Mouse (Mus musculus): ENCODE data around the gene Rasa4. TPM values are rescaled to one million over a fixed set of nuclear protein-coding genes. Genes with fewer than 3 reads are reported as not detected.
A peak's percentile ranks its signal among the peaks of the same experiment; 100 is the strongest.
"Not testable (repeated sequence)": the region's sequence is repeated elsewhere in the genome, so short reads cannot be mapped to it uniquely, and the experiment has no call there.

Rasa4 gene
- polyA plus RNA-seq (2012; ENCODE audit: insufficient read depth, insufficient read length, missing spikeins), result 4.6 and 5.0 TPM in 2 replicates

DNA sequence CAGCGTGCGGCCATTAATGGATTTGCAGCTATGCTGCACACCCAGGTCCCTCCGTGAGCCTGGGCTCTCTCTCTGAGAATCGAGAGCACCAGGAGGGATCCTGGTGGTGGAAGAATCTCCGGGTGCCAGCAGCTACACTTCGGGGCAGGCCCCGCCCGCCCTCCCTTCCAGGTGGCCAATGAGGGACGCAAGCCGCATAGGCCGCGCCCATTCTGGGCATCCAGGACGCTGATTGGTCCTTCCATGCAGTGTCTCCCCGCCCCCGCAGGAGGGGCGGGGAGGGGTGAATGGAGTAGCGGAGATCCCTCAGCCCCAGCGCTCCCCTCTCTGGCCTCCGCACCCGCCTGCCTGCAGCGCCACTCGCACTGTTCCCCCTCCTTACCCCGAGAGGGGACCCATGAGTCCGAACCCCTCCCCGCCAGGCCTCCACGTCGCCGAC, at the start of gene Rasa4:
Gene Rasa4 (plus strand): TSS at position 248 of the 439 bp plus-strand sequence.
- peaks cover 10% of the 10 kb centered on the region for H3K4me1 ChIP-seq (ENCODE audit: control insufficient read depth, insufficient read depth, insufficient read length, low read length)
- peak within 1 kb of the TSS; percentile 19 for H3K27ac ChIP-seq (replicated peaks; ENCODE audit: low read depth, low read length)
- H3K4me3 ChIP-seq (ENCODE audit: insufficient read depth, low read depth, low read length), result peak within 1 kb of the TSS; percentile 73

DNA sequence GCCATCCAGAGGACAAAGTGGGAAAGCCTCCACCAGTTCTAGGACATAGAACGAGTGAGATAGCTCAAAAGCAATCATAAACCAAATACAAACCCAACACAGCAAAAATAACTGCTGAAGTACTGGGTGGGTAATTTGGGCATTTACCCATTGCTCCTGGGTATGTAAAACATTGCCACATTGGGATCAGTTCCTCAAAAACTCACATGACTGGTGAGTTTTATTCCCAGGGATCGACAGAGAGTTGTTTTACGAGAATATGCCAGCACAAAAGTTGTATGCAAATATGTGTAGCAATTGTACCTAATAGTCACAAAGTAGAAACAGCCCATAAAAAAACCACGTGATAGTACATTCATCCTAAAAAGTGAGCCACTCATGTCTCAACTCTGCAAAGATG, 48.8 kb upstream of the Rasa4 start:
- no peak overlapping the region for H3K4me3 ChIP-seq (ENCODE audit: insufficient read depth, low read depth, low read length)
- no peaks in the 10 kb centered on the region for H3K4me1 ChIP-seq (ENCODE audit: control insufficient read depth, insufficient read depth, insufficient read length, low read length)
- no peak overlapping the region for H3K27ac ChIP-seq (replicated peaks; ENCODE audit: low read depth, low read length)

DNA sequence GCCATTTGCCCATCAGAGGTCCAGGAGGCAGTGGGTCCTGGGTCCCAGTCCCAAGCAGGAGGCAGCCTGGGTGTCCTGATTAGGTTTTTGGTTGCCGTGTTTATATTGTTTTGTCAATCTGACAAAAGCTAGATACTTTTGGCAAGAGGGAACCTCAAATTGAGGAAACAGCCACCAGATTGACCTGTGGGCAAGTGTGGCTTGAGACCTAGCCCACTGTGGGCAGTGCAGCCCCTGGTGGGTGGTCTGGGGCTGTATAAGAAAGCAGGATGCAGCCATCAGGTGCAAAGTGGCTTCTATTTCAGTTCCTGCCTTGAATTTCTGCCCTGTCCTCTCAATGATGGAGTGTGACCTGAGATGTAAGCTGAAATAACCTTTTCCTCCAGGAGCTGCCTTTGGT, 48.4 kb upstream of the Rasa4 start:
- Histone ChIP-seq H3K27ac (replicated peaks; ENCODE audit: low read depth, low read length) (no peak overlapping the region), H3K4me1 (ENCODE audit: control insufficient read depth, insufficient read depth, insufficient read length, low read length) (no peaks in the 10 kb centered on the region), H3K4me3 (ENCODE audit: insufficient read depth, low read depth, low read length) (no peak overlapping the region)

GRCm38 (mm10) chr5:136036667-136037066, 47.0 kb upstream of the Rasa4 start:
- H3K4me3 ChIP-seq (ENCODE audit: insufficient read depth, low read depth, low read length), result no peak overlapping the region
- H3K4me1 ChIP-seq (ENCODE audit: control insufficient read depth, insufficient read depth, insufficient read length, low read length), result no peaks in the 10 kb centered on the region
- no peak overlapping the region for H3K27ac ChIP-seq (replicated peaks; ENCODE audit: low read depth, low read length)

- no peaks in the 10 kb centered on the region for H3K4me1 ChIP-seq (ENCODE audit: control insufficient read depth, insufficient read depth, insufficient read length, low read length)
- H3K27ac ChIP-seq (replicated peaks; ENCODE audit: low read depth, low read length), result no peak within 1 kb of the TSS
- H3K4me3 ChIP-seq (ENCODE audit: insufficient read depth, low read depth, low read length), result no peak within 1 kb of the TSS
Observed at GRCm38 (mm10) chr5:136038258-136039214, 45.2 kb upstream of the Rasa4 start, which contains the start of gene Upk3b. Gene Upk3b, plus strand, starts transcription at chr5:136038496.

GRCm38 (mm10) chr5:136040210-136040609, 43.5 kb upstream of the Rasa4 start:
- Histone ChIP-seq H3K4me3 (ENCODE audit: insufficient read depth, low read depth, low read length) (no peak overlapping the region), H3K27ac (replicated peaks; ENCODE audit: low read depth, low read length) (no peak overlapping the region), H3K4me1 (ENCODE audit: control insufficient read depth, insufficient read depth, insufficient read length, low read length) (no peaks in the 10 kb centered on the region)

- no peak overlapping the region for H3K4me3 ChIP-seq (ENCODE audit: insufficient read depth, low read depth, low read length)
- no peak overlapping the region for H3K27ac ChIP-seq (replicated peaks; ENCODE audit: low read depth, low read length)
- H3K4me1 ChIP-seq (ENCODE audit: control insufficient read depth, insufficient read depth, insufficient read length, low read length), result no peaks in the 10 kb centered on the region
Observed at GRCm38 (mm10) chr5:136041260-136041659, 42.5 kb upstream of the Rasa4 start.

- Histone ChIP-seq H3K4me3 (ENCODE audit: insufficient read depth, low read depth, low read length) (no peak overlapping the region), H3K27ac (replicated peaks; ENCODE audit: low read depth, low read length) (no peak overlapping the region), H3K4me1 (ENCODE audit: control insufficient read depth, insufficient read depth, insufficient read length, low read length) (no peaks in the 10 kb centered on the region)
Observed at GRCm38 (mm10) chr5:136041666-136042065, 42.0 kb upstream of the Rasa4 start.

DNA sequence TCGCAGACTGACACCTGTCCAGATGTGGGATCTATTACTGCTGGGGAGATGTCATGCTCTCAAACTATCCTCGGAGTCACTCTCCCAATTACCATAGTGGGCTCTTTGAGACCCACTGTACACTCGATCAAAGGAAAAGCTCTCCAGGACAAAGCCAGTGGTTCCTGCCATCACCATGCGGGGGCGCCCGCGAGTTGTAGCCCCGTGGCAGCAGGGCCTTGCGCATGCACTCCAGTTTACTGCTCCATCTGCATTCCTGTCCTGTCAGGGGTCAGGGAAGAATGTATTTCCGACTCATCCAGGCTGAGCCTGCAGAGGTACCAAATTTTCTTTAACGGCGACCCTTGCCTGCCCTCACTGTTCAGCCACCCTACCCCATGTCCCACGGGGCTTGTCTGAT, 38.9 kb upstream of the Rasa4 start:
- no peaks in the 10 kb centered on the region for H3K4me1 ChIP-seq (ENCODE audit: control insufficient read depth, insufficient read depth, insufficient read length, low read length)

GRCm38 (mm10) chr5:136045408-136045807, 38.3 kb upstream of the Rasa4 start:
- Histone ChIP-seq H3K27ac (replicated peaks; ENCODE audit: low read depth, low read length) (no peak overlapping the region), H3K4me3 (ENCODE audit: insufficient read depth, low read depth, low read length) (no peak overlapping the region), H3K4me1 (ENCODE audit: control insufficient read depth, insufficient read depth, insufficient read length, low read length) (no peaks in the 10 kb centered on the region)

More for the DNA sequence above, 38.9 kb upstream of the Rasa4 start:
- no peak overlapping the region for H3K4me3 ChIP-seq (ENCODE audit: insufficient read depth, low read depth, low read length)
- no peak overlapping the region for H3K27ac ChIP-seq (replicated peaks; ENCODE audit: low read depth, low read length)

DNA sequence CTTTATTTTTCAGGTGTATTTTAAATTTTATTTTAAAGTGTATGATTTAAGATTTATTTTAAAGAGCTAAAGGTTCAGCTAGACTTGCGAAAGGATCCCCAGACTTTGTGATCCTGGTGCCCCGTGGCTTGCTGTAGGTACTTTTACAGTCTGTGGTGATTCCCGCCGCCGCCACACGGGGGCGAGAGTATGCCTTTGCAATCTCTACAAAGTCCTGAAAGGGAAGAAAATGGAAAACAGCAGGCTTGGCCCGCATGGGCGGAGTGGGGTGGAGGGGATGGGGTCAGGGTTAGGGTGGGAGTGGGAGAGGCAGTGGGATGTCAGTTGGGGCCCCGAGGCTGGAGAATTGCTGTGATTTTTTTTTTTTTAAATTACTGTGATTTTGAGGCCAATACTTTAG, 37.7 kb upstream of the Rasa4 start:
- no peaks in the 10 kb centered on the region for H3K4me1 ChIP-seq (ENCODE audit: control insufficient read depth, insufficient read depth, insufficient read length, low read length)
- no peak overlapping the region for H3K4me3 ChIP-seq (ENCODE audit: insufficient read depth, low read depth, low read length)
- no peak overlapping the region for H3K27ac ChIP-seq (replicated peaks; ENCODE audit: low read depth, low read length)

DNA sequence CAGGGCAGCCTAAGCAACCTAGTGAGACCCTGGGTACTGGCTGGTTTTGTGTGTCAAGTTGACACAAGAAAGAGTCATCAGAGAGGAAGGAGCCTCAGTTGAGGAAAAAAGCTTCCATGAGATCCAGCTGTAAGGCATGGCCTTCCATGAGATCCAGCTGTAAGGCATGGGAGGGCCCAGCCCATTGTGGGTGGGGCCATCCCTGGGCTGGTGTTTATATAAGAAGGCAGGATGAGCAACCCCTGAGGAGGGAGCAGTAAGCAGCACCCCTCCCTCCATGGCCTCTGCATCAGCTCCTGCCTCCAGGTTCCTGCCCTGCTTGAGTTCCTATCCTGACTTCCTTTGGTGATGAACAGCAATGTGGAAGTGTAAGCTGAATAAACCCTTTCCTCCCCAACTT, 35.2 kb upstream of the Rasa4 start:
- not testable (repeated sequence) for H3K4me3 ChIP-seq (ENCODE audit: insufficient read depth, low read depth, low read length); H3K27ac ChIP-seq (replicated peaks; ENCODE audit: low read depth, low read length)
- H3K4me1 ChIP-seq (ENCODE audit: control insufficient read depth, insufficient read depth, insufficient read length, low read length), result peaks cover 10% of the 10 kb centered on the region

DNA sequence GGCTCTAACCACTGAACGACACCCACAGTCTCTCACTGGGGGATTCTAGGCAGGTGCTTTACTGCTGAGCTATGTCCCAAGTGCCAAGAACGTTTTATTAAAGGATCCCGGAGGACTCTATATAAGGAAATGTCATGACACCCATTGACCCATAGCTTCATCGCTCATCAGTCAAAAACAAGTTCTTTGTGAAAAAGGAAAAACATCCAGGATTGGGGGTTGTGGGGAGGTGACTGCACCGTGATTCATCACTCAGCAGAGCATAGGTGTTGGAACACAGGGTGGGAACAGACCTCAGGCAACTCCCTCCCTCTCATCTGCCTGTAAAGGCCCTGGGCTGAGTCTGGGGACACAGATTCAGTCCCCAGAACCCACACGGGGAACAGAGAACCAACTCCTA, 33.8 kb upstream of the Rasa4 start:
- Histone ChIP-seq H3K4me1 (ENCODE audit: control insufficient read depth, insufficient read depth, insufficient read length, low read length) (peaks cover 10% of the 10 kb centered on the region), H3K4me3 (ENCODE audit: insufficient read depth, low read depth, low read length) (no peak overlapping the region), H3K27ac (replicated peaks; ENCODE audit: low read depth, low read length) (no peak overlapping the region)

DNA sequence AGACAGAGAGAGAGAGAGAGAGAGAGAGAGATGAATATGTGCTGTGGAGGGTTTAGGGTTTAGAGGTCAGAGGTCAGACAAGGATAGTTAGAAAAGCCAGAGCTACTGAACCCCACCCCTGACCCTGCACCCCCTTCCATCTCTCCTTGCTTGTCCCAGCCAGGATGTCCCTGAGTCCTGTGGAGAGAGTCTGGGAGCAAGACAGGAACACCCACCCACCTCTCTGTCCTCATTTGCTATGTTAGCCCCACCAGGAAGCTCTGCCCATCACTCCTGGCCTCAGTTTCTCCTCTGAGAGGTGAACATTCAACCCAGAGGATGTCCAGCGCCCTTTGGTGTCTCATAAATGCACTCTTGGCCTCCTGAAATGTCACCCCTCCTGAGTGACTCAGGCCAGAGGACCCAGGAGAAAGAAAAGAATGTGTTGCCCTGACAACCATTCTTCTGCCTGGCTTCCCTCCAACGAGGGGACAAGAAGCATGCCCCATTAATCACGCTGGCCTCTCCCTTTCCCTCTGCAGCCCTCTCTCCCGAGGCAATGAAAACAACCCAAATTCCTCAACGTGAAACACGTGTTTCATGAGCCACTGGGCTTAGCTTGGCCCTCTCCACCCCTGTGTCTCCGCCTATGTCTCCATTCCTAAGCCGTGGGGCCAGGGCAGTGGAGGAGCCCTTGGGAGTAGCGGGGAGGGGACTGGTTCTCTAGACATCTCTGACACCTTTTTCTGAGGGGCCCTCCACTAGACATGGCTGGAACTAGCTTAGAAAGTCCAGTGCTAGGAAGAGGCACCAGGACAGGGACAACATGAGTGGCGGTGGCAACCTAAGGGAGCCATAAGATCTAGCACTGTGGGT, 32.3 kb upstream of the Rasa4 start:
- no peak overlapping the region for H3K4me3 ChIP-seq (ENCODE audit: insufficient read depth, low read depth, low read length)
- H3K27ac ChIP-seq (replicated peaks; ENCODE audit: low read depth, low read length), result peak overlapping the region; percentile 42; the same call in 1 of the 2 replicates
- H3K4me1 ChIP-seq (ENCODE audit: control insufficient read depth, insufficient read depth, insufficient read length, low read length), result peaks cover 10% of the 10 kb centered on the region
